Mouse (Mus musculus): ENCODE results near the gene Rara. TPM values are rescaled to one million over a fixed set of nuclear protein-coding genes. Genes with fewer than 3 reads are reported as not detected.

Rara gene
- polyA plus RNA-seq, 1 experiment from 2014 or later: 17.3 TPM

- Histone ChIP-seq H3K4me1 (peaks cover 73% of the 10 kb centered on the region), H3K9me3 (no peaks in the 10 kb centered on the region)
Observed at GRCm38 (mm10) chr11:98959437-98960312, 32.1 kb downstream of the Rara start.

DNA sequence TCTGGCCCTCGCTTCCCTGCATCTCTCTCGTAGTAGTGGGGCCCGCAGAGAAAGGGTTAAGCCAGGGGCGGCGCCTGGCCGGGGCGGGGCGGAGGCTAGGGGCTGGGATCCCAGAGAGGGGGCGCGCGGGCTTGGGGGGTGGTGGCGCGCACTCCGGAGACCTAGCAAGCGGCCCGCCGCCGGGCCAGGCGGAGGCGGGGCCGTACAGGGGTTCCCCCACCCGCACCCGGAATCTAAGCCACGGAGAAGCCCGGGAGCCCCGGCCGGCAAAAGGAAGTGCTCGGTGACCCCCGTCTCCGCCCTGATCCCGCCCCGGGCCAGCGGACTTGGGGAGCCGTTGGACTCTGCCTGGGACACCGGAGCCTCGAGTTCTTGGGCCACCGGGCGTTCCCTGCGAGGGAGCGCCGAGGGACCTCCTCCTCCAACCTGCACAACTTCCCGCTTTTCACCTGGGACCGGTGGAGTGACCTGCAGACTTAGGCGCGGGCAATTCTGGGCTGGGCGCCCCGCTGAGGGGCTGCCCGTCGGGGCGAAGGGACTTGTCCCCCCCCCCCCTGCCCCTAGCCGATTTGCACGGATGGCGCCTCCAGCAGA lies 32.8 kb downstream of the Rara start:
- ATAC-seq (ENCODE audit: low FRiP score, low read depth): peak; percentile 11; the same call in 1 of the 2 replicates
- no peak overlapping the region; the same call in 1 of the 2 replicates for H3K27ac ChIP-seq (replicated peaks)

More at GRCm38 (mm10) chr11:98959437-98960312, 32.1 kb downstream of the Rara start:
- ATAC-seq (ENCODE audit: low FRiP score, low read depth): peak; percentile 34; the same call in 1 of the 2 replicates
- WGBS: under 1% methylated on average over 43 of the region's 43 CpGs
- Histone ChIP-seq H3K4me3 (peak overlapping the region; percentile 53), H3K27ac (replicated peaks) (peak overlapping the region; percentile 25; the same call in 1 of the 2 replicates), H3K27me3 (peaks cover 36% of the 10 kb centered on the region), H3K36me3 (no peaks in the 10 kb centered on the region), H3K4me2 (replicated peaks) (peak overlapping the region; percentile 91), H3K9ac (replicated peaks) (peak overlapping the region; percentile 60)

DNA sequence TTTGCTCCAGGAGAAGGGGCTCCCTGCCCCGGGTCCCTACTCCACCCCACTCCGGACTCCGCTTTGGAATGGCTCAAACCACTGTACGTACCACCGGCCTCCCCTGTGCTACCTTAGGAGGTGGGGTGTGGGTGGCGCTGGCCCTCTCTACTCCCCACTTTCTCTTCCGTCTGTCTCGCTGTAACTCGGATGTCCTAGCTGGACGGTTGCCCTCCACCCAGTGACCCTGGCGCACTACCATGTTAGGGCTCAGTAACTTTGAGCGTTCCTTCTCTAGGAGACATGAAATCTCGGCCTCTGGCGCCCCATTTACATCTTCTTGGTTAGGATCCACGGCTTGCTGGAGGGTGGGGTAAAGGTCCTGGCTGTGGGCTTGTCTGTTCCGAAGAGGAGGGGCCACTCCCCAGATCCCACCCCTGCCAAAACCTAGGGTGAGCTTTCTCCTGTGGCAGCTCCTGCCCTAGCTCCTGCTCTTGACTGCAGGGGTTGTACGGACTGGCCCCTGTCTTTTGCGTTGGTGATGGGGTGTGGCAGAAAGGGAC lies 33.5 kb downstream of the Rara start:
- peaks cover 36% of the 10 kb centered on the region for H3K27me3 ChIP-seq
- peak overlapping the region; percentile 91 for H3K4me2 ChIP-seq (replicated peaks)
- H3K9me3 ChIP-seq: no peaks in the 10 kb centered on the region
- H3K9ac ChIP-seq (replicated peaks): peak overlapping the region; percentile 60
- H3K36me3 ChIP-seq: no peaks in the 10 kb centered on the region
- peak overlapping the region; percentile 53 for H3K4me3 ChIP-seq
- WGBS: 4% methylated on average over 18 of the region's 18 CpGs
- ATAC-seq (ENCODE audit: low FRiP score, low read depth): no peak
- H3K27ac ChIP-seq (replicated peaks): no peak overlapping the region
- H3K4me1 ChIP-seq: peaks cover 73% of the 10 kb centered on the region

More for the DNA sequence above, 32.8 kb downstream of the Rara start:
- H3K36me3 ChIP-seq: no peaks in the 10 kb centered on the region
- no peaks in the 10 kb centered on the region for H3K9me3 ChIP-seq
- under 1% methylated on average over 53 of the region's 53 CpGs for WGBS
- H3K9ac ChIP-seq (replicated peaks): peak overlapping the region; percentile 60
- H3K27me3 ChIP-seq: peaks cover 36% of the 10 kb centered on the region
- peak overlapping the region; percentile 91 for H3K4me2 ChIP-seq (replicated peaks)
- H3K4me3 ChIP-seq: peak overlapping the region; percentile 53
- peaks cover 73% of the 10 kb centered on the region for H3K4me1 ChIP-seq

DNA sequence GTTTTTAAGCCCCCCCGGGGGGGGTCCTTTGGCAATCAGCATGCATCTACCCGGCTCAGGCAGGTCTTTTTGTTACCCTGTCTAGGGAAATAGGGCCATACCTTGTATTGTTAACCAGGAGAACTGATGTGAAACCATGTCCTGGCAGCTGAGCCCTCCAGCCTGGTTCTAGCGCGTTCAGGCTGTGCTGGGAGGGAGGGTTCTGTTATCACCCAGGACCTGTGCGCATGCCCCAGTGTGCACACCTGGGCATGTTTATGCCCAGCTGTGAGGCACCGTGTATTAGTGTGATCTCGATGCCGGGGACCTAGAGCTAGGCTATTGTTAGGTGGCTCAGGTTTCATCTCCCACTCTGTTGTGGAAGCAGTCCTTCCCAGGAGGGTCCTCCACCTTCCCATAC lies 34.1 kb downstream of the Rara start:
- peaks cover 36% of the 10 kb centered on the region for H3K27me3 ChIP-seq
- H3K4me3 ChIP-seq: peak overlapping the region; percentile 53
- H3K4me2 ChIP-seq (replicated peaks): peak overlapping the region; percentile 91
- H3K36me3 ChIP-seq: no peaks in the 10 kb centered on the region
- WGBS: 11% methylated on average over 8 of the region's 8 CpGs
- no peak for ATAC-seq (ENCODE audit: low FRiP score, low read depth)
- H3K9ac ChIP-seq (replicated peaks): no peak overlapping the region; the same call in 1 of the 2 replicates
- no peaks in the 10 kb centered on the region for H3K9me3 ChIP-seq
- no peak overlapping the region for H3K27ac ChIP-seq (replicated peaks)
- H3K4me1 ChIP-seq: peaks cover 79% of the 10 kb centered on the region

DNA sequence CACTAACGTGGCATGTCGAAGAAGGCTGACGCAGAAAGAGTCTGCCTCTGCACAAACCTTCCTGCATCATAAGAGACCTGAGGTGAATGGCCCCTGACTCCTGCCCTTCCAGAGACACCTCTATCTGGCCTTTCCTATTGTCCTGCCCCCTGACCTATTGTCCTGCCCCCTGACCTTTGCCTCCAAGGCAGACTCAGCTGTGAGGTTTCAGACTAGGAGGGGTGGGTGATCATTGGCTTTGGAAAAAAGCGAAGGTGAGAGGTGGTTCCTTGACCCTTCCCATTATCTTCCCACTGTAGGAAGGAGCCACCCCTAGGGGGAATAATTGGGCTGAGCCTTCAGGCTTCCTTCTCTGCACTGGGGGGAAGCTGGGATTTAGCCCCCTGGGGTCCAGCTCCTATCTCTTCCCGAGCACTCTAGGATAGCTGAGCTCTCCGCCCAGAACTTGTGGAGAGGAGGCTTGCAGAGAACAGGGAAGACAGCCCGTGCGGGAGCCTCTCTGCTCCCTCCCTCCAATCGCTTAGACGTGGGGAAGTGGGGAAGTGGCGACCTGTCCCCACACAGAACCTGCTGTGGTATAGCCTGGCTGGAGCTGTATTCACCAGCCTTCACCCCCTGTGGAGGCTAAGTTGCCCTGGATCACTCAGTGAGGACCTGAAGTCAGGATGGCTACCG lies 34.9 kb downstream of the Rara start:
- 6% methylated on average over 12 of the region's 12 CpGs for WGBS
- H3K27ac ChIP-seq (replicated peaks): peak overlapping the region; percentile 95; the same call in 1 of the 2 replicates

GRCm38 (mm10) chr11:98963191-98964021 lies 35.8 kb downstream of the Rara start:
- Histone ChIP-seq H3K9ac (replicated peaks) (peak overlapping the region; percentile 61), H3K9me3 (no peaks in the 10 kb centered on the region), H3K36me3 (no peaks in the 10 kb centered on the region), H3K4me3 (peak overlapping the region; percentile 53), H3K4me2 (replicated peaks) (peak overlapping the region; percentile 91), H3K27me3 (peaks cover 36% of the 10 kb centered on the region), H3K27ac (replicated peaks) (peak overlapping the region; percentile 95), H3K4me1 (peaks cover 95% of the 10 kb centered on the region)
- WGBS: under 1% methylated on average over 31 of the region's 32 CpGs
- ATAC-seq (ENCODE audit: low FRiP score, low read depth): peak; percentile 21; the same call in 1 of the 2 replicates

More for the DNA sequence above, 34.9 kb downstream of the Rara start:
- ATAC-seq (ENCODE audit: low FRiP score, low read depth): no peak
- H3K4me2 ChIP-seq (replicated peaks): peak overlapping the region; percentile 91
- no peaks in the 10 kb centered on the region for H3K36me3 ChIP-seq
- no peaks in the 10 kb centered on the region for H3K9me3 ChIP-seq
- peaks cover 87% of the 10 kb centered on the region for H3K4me1 ChIP-seq
- H3K27me3 ChIP-seq: peaks cover 36% of the 10 kb centered on the region
- peak overlapping the region; percentile 53 for H3K4me3 ChIP-seq
- peak overlapping the region; percentile 61; the same call in 1 of the 2 replicates for H3K9ac ChIP-seq (replicated peaks)

DNA sequence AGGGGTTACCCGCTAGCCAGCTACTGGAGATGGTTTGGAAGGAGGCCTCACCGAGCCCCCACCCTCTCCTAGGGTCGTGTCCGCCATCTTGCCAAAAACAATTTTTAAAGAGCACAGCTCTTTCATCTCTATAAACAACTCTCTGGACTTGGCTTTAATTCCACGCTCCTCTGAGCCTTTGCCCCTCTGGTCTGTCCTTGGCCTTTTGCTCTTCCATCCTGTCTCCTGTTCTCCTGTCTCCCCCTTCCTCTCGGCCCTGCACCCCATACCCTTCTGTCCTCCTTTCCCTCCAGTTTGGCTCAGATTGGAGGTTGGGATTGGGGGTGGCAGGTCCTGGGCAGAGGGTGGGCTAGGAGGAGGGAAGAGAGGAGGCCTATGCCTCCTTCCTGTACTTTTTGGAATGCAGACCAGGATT lies 36.6 kb downstream of the Rara start:
- peak overlapping the region; percentile 25; the same call in 1 of the 2 replicates for H3K9ac ChIP-seq (replicated peaks)
- no peak for ATAC-seq (ENCODE audit: low FRiP score, low read depth)
- H3K4me1 ChIP-seq: peaks cover 100% of the 10 kb centered on the region
- no peak overlapping the region for H3K4me3 ChIP-seq
- H3K27me3 ChIP-seq: peaks cover 36% of the 10 kb centered on the region
- peak overlapping the region; percentile 91 for H3K4me2 ChIP-seq (replicated peaks)
- 19% methylated on average over 6 of the region's 6 CpGs for WGBS
- H3K36me3 ChIP-seq: no peaks in the 10 kb centered on the region
- H3K9me3 ChIP-seq: no peaks in the 10 kb centered on the region
- H3K27ac ChIP-seq (replicated peaks): peak overlapping the region; percentile 95

DNA sequence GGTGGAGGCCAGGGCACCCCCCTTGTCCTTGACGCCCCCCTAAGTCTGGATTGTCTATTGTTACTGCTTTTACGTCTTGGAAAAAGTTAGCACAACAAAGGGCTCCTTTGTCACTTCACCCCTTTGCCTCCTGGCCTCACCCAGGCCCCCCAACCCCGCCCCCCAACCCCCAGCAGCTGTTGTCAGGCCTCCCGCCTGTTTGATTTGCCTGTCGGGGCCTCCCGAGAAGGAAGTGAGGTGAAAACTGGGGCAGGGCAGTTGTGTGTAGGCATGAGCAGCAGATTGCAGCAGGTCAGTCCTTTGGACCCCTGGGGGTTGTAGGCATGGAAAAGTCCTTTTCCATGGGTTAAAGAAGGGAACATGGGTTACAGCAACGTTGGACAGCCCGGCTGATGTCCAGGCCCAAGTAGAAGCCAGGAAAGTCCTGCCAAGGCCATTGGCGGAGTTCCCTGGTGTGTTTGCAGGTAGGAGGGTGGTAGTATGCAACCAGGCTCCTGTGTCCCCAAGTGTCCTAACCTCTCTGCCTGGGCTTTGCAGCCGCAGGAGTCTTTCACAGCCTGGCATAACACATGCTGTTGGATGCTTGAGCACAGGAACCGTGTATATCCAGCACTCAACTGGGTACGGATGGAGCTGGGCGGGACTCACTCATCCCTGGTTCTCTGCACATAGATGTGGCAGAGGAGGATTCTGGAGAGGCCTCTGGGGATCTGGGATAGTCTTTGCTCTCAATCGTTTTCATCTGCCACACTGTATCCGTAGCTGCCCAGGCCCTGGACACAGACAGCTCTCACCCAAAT lies 37.2 kb downstream of the Rara start:
- 21% methylated on average over 15 of the region's 15 CpGs for WGBS
- Histone ChIP-seq H3K9ac (replicated peaks) (peak overlapping the region; percentile 41; the same call in 1 of the 2 replicates), H3K4me2 (replicated peaks) (peak overlapping the region; percentile 91), H3K27me3 (peaks cover 36% of the 10 kb centered on the region), H3K9me3 (no peaks in the 10 kb centered on the region), H3K36me3 (no peaks in the 10 kb centered on the region), H3K4me1 (peaks cover 100% of the 10 kb centered on the region), H3K4me3 (0 out of 2 replicates have a peak overlapping the region, but pooled peaks have one; percentile 12), H3K27ac (replicated peaks) (peak overlapping the region; percentile 95)
- ATAC-seq (ENCODE audit: low FRiP score, low read depth): no peak

DNA sequence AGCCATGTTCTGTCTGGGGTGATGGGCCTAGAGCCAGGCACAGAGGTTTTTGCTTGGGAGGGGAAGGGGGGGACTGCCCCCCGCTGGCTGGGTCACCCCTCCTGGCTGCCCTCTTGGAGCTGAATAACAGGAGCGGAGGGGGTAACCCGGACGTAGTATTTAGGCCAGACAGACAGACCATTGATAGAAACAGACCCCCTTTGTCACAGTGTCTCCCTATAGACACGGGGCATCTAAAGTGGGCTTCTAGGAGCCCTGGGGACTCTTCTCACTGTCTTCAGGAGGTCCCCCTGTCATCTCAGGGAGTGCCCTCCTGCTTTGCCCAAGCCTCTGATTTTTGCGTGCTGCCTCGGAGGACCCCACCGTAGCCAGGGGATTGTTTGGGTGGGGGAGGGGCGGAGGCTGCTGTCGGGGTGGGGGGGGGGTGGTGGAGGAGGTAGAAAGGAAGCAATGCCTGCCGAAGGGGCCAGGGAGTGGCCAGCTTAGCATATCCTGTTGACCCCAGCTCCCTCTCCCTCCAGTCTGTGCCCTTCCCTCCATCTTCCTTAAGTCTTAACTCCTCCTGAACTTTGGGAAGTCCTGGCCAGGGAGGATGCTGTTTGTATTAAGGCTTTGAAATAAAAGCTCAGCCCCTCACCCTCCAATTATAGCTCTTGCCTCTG lies 37.9 kb downstream of the Rara start:
- Histone ChIP-seq H3K4me1 (peaks cover 100% of the 10 kb centered on the region), H3K4me3 (0 out of 2 replicates have a peak overlapping the region, but pooled peaks have one; percentile 12), H3K27me3 (peaks cover 39% of the 10 kb centered on the region), H3K9me3 (no peaks in the 10 kb centered on the region), H3K4me2 (replicated peaks) (peak overlapping the region; percentile 91), H3K27ac (replicated peaks) (peak overlapping the region; percentile 95), H3K36me3 (0 out of 2 replicates have a peak, but pooled peaks cover 5% of the 10 kb centered on the region), H3K9ac (replicated peaks) (peak overlapping the region; percentile 41; the same call in 1 of the 2 replicates)
- 2% methylated on average over 11 of the region's 11 CpGs for WGBS
- no peak for ATAC-seq (ENCODE audit: low FRiP score, low read depth)

All from midbrain, embryonic 12.5 days (tissue).